Mouse (Mus musculus): ENCODE measurements around the gene Lce1d.
A peak's percentile ranks its signal among the peaks of the same experiment; 100 is the strongest.

Lce1d gene

GRCm38 (mm10) chr3:92687110-92687509 is at the start of gene Lce1d:
Gene Lce1d, minus strand, starts transcription at chr3:92687210.
- no peak for DNase-seq

GRCm38 (mm10) chr3:92722631-92723030 is 35.6 kb upstream of the Lce1d start:
- DNase-seq, result no peak

- DNase-seq, result no peak
Observed at GRCm38 (mm10) chr3:92720250-92720649, 33.2 kb upstream of the Lce1d start, which contains the start of gene Lce1f. Gene Lce1f, minus strand, starts transcription at chr3:92720350.

- no peak for DNase-seq
Observed at GRCm38 (mm10) chr3:92715122-92715521, 28.1 kb upstream of the Lce1d start.

GRCm38 (mm10) chr3:92708974-92709373 is 22.0 kb upstream of the Lce1d start, which contains the start of gene Lce1e:
Gene Lce1e, minus strand, starts transcription at chr3:92709074.
- no peak for DNase-seq

- DNase-seq, result no peak
Observed at GRCm38 (mm10) chr3:92694613-92695012, 7.6 kb upstream of the Lce1d start.

- no peak for DNase-seq
Observed at GRCm38 (mm10) chr3:92691688-92692087, 4.7 kb upstream of the Lce1d start.

GRCm38 (mm10) chr3:92689154-92689553 is 2.1 kb upstream of the Lce1d start:
- peak in 1 of 2 experiments; percentile 1 for DNase-seq

GRCm38 (mm10) chr3:92678947-92679346 is 8.1 kb downstream of the Lce1d start, which contains the start of gene Lce1c:
Gene Lce1c, plus strand, starts transcription at chr3:92679247.
- DNase-seq, result no peak

GRCm38 (mm10) chr3:92670215-92670614 is 16.8 kb downstream of the Lce1d start, which contains the start of gene Lce1a2:
Gene Lce1a2, minus strand, starts transcription at chr3:92670315.
- DNase-seq, result no peak

- DNase-seq, result no peak
Observed at GRCm38 (mm10) chr3:92656826-92657225, 30.2 kb downstream of the Lce1d start, which contains the start of gene Lce1b. Gene Lce1b, minus strand, starts transcription at chr3:92656926.

- DNase-seq, result no peak
Observed at GRCm38 (mm10) chr3:92648207-92648606, 38.8 kb downstream of the Lce1d start, which contains the start of gene Lce1a1. Gene Lce1a1, minus strand, starts transcription at chr3:92648307.

- DNase-seq, result no peak
Observed at GRCm38 (mm10) chr3:92639854-92640253, 47.2 kb downstream of the Lce1d start.

- DNase-seq, result peak in 1 of 2 experiments; percentile 7
Observed at GRCm38 (mm10) chr3:92638653-92638991, 48.4 kb downstream of the Lce1d start.

- DNase-seq, result peak; percentile 55 to 75
Observed at GRCm38 (mm10) chr3:92637745-92638652, 49.0 kb downstream of the Lce1d start.

Data from kidney, adult 8-10 months (tissue).